Mouse (Mus musculus) adrenal gland (tissue): ENCODE measurements around the gene Large2.

Source experiments
- intact Hi-C: fragments of 180-260 bp; cut with DNase I; formaldehyde crosslinking; loops from one replicate; pipeline ENCODE4 v1.15.1; 2025

Gene Large2

GRCm38 (mm10) chr2:92372767-92373436, 1.8 kb downstream of the Large2 start:
- intact Hi-C loops: no loop called here

- intact Hi-C loops: no loop called here
These were observed 2.5 kb downstream of the Large2 start for GRCm38 (mm10) chr2:92371971-92372690.

GRCm38 (mm10) chr2:92370821-92371805, 3.6 kb downstream of the Large2 start:
- intact Hi-C loops: no loop called here

GRCm38 (mm10) chr2:92370375-92370774, 4.3 kb downstream of the Large2 start:
- intact Hi-C loops: no loop called here

GRCm38 (mm10) chr2:92367383-92368029, 7.2 kb downstream of the Large2 start:
- intact Hi-C loops: no loop called here

GRCm38 (mm10) chr2:92365568-92365967, 9.1 kb downstream of the Large2 start:
- intact Hi-C loops: no loop called here

- intact Hi-C loops: no loop called here
These were observed 10.6 kb downstream of the Large2 start for GRCm38 (mm10) chr2:92364086-92364485.

- intact Hi-C loops: no loop called here
These were observed 12.0 kb downstream of the Large2 start for GRCm38 (mm10) chr2:92362571-92363228.

GRCm38 (mm10) chr2:92361795-92362194, 12.9 kb downstream of the Large2 start:
- intact Hi-C loops: no loop called here

- intact Hi-C loops: no loop called here
These were observed 13.8 kb downstream of the Large2 start for GRCm38 (mm10) chr2:92360893-92361292.

- intact Hi-C loops: no loop called here
These were observed 14.4 kb downstream of the Large2 start for GRCm38 (mm10) chr2:92360186-92360823.

GRCm38 (mm10) chr2:92359301-92359700, 15.4 kb downstream of the Large2 start:
- intact Hi-C loops: no loop called here

GRCm38 (mm10) chr2:92354224-92354623, 20.4 kb downstream of the Large2 start:
- intact Hi-C loops: no loop called here

- intact Hi-C loops: no loop called here
These were observed 21.3 kb downstream of the Large2 start for GRCm38 (mm10) chr2:92353402-92353801.

GRCm38 (mm10) chr2:92350686-92351085, 24.0 kb downstream of the Large2 start:
- intact Hi-C loops: no loop called here

- intact Hi-C loops: no loop called here
These were observed 24.9 kb downstream of the Large2 start for GRCm38 (mm10) chr2:92349589-92350425.

GRCm38 (mm10) chr2:92347191-92347590, 27.5 kb downstream of the Large2 start:
- intact Hi-C loops: no loop called here

- intact Hi-C loops: no loop called here
These were observed 32.3 kb downstream of the Large2 start for GRCm38 (mm10) chr2:92342418-92342817.

GRCm38 (mm10) chr2:92331871-92332270, 42.8 kb downstream of the Large2 start:
- intact Hi-C loops: no loop called here
